Mouse (Mus musculus): ENCODE data around the gene Ralgds. TPM values are rescaled to one million over a fixed set of nuclear protein-coding genes. Genes with fewer than 3 reads are reported as not detected.

The Ralgds gene
- total and polyA plus RNA-seq, 3 experiments = 4.1 to 11.4 (median 6.6) TPM

DNA sequence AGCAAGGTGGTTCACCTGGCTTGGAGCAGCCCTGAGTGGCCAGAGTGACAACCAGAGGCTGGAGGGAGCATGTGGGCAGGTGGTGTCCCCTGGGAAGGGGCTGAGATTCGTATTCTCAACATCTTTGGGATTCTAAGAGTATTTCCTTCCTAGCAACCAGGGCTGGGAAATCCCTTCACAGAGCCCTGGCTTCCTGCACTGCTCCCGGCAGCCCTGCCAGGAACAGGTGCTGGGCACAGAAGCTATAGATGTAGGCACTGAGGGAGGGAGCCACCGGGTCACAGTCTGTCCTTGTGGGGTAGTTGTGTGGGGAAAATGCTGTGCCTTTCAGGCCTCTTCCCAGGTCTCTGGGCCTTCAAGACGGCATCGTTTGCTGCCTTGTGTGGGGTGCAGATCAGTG is 7.7 kb downstream of the Ralgds start:
- dilution Hi-C loops (cut with MboI; ENCODE audit: extremely low pct_ligation_motif_present, extremely low pct_unique_long_range_greater_than_20kb, low sequenced_read_pairs) = no loop called here

DNA sequence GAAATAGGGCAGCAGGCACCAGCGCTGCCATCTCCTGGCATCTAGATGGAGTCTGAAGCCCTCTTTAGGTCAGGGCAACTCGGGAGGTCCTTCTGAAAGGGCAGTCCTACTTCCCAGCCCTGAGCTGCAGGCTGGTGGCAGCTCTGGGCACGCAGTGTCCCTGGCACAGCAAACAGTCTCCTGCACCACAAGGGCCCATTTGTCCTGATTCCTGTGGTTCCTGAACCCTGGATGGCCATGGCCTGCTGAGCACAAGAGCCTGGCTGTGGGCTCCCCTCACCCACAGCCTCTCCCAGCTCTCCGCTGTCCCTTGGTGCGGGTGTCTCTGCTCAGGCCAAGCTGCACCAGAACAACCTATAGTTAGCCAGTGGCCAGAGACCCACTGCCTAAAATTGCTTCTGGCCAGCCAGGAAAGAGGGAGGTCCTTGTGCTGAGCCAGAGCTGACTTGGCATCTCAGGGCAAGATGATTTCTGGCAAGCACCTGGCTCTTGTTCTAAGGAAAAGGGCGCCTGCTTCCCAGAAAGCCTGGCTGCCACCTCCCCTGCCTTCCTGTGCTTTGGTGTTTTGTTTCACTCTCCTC is 8.7 kb downstream of the Ralgds start:
- Histone ChIP-seq H3K4me1 (ENCODE audit: control insufficient read depth in 1 of 2, insufficient read depth in 2 of 2) (peaks cover 49 to 83% of the 10 kb centered on the region in 2 experiments), H3K4me2 (ENCODE audit: insufficient read depth, low read depth, poor library complexity, severe bottlenecking) (no peak overlapping the region), H3K9me3 (replicated peaks; ENCODE audit: low read length) (no peaks in the 10 kb centered on the region), H3K79me2 (replicated peaks; ENCODE audit: control insufficient read depth, extremely low read depth, insufficient read depth, poor library complexity, severe bottlenecking) (no peaks in the 10 kb centered on the region), H3K27me3 (replicated peaks) (no peaks in the 10 kb centered on the region), H3K9ac (ENCODE audit: insufficient read depth, low read depth) (no peak overlapping the region), H3K36me3 (replicated peaks in 1 of 2; ENCODE audit: control insufficient read depth in 1 of 2, insufficient read depth in 1 of 2, low read length in 1 of 2) (peaks cover 0 to 6% of the 10 kb centered on the region in 2 experiments), H3K4me3 (replicated peaks in 1 of 3; ENCODE audit: low read depth in 2 of 3, low read length in 2 of 3, poor library complexity in 1 of 3) (no peak overlapping the region), H3K27ac (ENCODE audit: insufficient read depth, low read depth) (no peak overlapping the region)
- dilution Hi-C loops (cut with MboI; ENCODE audit: extremely low pct_ligation_motif_present, extremely low pct_unique_long_range_greater_than_20kb, low sequenced_read_pairs) = no loop called here
- DNase-seq (ENCODE audit: extremely low read depth) = no peak
- TF ChIP-seq PAX5 (IDR thresholded peaks at IDR 0.05; ENCODE audit: low read length) (no peak), JUND (conservative IDR thresholded peaks at IDR 0.05; ENCODE audit: low read depth, low read length) (no peak), UBTF (IDR thresholded peaks at IDR 0.05; ENCODE audit: low read depth, low read length) (no peak), MAX (IDR thresholded peaks at IDR 0.05; ENCODE audit: low read length) (no peak), MEF2A (IDR thresholded peaks at IDR 0.05; ENCODE audit: borderline replicate concordance, low read depth, low read length) (no peak), NRF1 (IDR thresholded peaks at IDR 0.05; ENCODE audit: low read depth, low read length) (no peak)
- in situ Hi-C loops (cut with MboI; ENCODE audit: low pct_ligation_motif_present, low pct_unique_long_range_greater_than_20kb, low sequenced_read_pairs) = no loop called here

More for the DNA sequence above, 7.7 kb downstream of the Ralgds start:
- no peak overlapping the region for H3K9ac ChIP-seq (ENCODE audit: insufficient read depth, low read depth)
- TF ChIP-seq MYC (IDR thresholded peaks at IDR 0.05; ENCODE audit: low read depth, low read length) = no peak
- no peak for TF ChIP-seq RCOR1 (conservative IDR thresholded peaks at IDR 0.05; ENCODE audit: low read depth, low read length)
- no peak for TF ChIP-seq JUND (conservative IDR thresholded peaks at IDR 0.05; ENCODE audit: low read depth, low read length)
- TF ChIP-seq ZMIZ1 (IDR thresholded peaks at IDR 0.05; ENCODE audit: low read depth, low read length) = no peak
- TF ChIP-seq MAZ (IDR thresholded peaks at IDR 0.05; ENCODE audit: low read depth, low read length) = no peak
- no peak for TF ChIP-seq CHD2 (IDR thresholded peaks at IDR 0.05; ENCODE audit: low read length)
- no peaks in the 10 kb centered on the region for H3K27me3 ChIP-seq (replicated peaks)
- peaks cover 41 to 74% of the 10 kb centered on the region in 2 experiments for H3K4me1 ChIP-seq (ENCODE audit: control insufficient read depth in 1 of 2, insufficient read depth in 2 of 2)
- H3K4me2 ChIP-seq (ENCODE audit: insufficient read depth, low read depth, poor library complexity, severe bottlenecking) = no peak overlapping the region
- H3K27ac ChIP-seq (ENCODE audit: insufficient read depth, low read depth) = no peak overlapping the region
- in situ Hi-C loops (cut with MboI; ENCODE audit: low pct_ligation_motif_present, low pct_unique_long_range_greater_than_20kb, low sequenced_read_pairs) = no loop called here
- no peak overlapping the region for H3K4me3 ChIP-seq (replicated peaks in 1 of 3; ENCODE audit: low read depth in 2 of 3, low read length in 2 of 3, poor library complexity in 1 of 3)
- DNase-seq (ENCODE audit: extremely low read depth) = no peak
- H3K79me2 ChIP-seq (replicated peaks; ENCODE audit: control insufficient read depth, extremely low read depth, insufficient read depth, poor library complexity, severe bottlenecking) = no peaks in the 10 kb centered on the region
- no peaks in the 10 kb centered on the region for H3K9me3 ChIP-seq (replicated peaks; ENCODE audit: low read length)
- peaks cover 0 to 9% of the 10 kb centered on the region in 2 experiments for H3K36me3 ChIP-seq (replicated peaks in 1 of 2; ENCODE audit: control insufficient read depth in 1 of 2, insufficient read depth in 1 of 2, low read length in 1 of 2)

DNA sequence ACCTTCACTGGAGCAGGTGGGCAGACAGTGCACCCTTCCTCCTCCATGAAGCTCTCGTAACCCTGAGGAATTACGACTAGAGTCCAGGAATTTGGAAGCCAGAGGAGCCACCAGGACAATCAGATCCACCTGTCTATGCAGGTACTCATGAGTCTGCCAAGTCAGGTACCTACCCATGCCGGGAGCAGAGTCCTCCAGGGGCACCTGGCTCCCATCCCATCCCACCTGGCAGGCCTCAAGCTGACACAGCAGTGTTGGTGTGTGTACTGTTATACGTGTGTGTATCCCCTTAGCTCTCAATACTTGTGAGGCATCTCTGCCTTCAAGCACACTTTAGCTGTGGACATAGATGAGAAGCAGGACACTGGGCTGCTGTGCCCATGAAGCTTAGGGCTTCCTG is 9.2 kb downstream of the Ralgds start:
- Histone ChIP-seq H3K9me3 (replicated peaks; ENCODE audit: low read length) (no peaks in the 10 kb centered on the region), H3K4me1 (ENCODE audit: control insufficient read depth in 1 of 2, insufficient read depth in 2 of 2) (peaks cover 49 to 84% of the 10 kb centered on the region in 2 experiments), H3K27me3 (replicated peaks) (no peaks in the 10 kb centered on the region), H3K4me3 (replicated peaks in 1 of 3; ENCODE audit: low read depth in 2 of 3, low read length in 2 of 3, poor library complexity in 1 of 3) (no peak overlapping the region), H3K79me2 (replicated peaks; ENCODE audit: control insufficient read depth, extremely low read depth, insufficient read depth, poor library complexity, severe bottlenecking) (no peaks in the 10 kb centered on the region), H3K9ac (ENCODE audit: insufficient read depth, low read depth) (no peak overlapping the region), H3K27ac (ENCODE audit: insufficient read depth, low read depth) (no peak overlapping the region), H3K36me3 (replicated peaks in 1 of 2; ENCODE audit: control insufficient read depth in 1 of 2, insufficient read depth in 1 of 2, low read length in 1 of 2) (peaks cover 0 to 6% of the 10 kb centered on the region in 2 experiments), H3K4me2 (ENCODE audit: insufficient read depth, low read depth, poor library complexity, severe bottlenecking) (no peak overlapping the region)
- in situ Hi-C loops (cut with MboI; ENCODE audit: low pct_ligation_motif_present, low pct_unique_long_range_greater_than_20kb, low sequenced_read_pairs) (no loop called here), dilution Hi-C loops (cut with MboI; ENCODE audit: extremely low pct_ligation_motif_present, extremely low pct_unique_long_range_greater_than_20kb, low sequenced_read_pairs) (no loop called here)
- DNase-seq (ENCODE audit: extremely low read depth) = no peak
- TF ChIP-seq ZKSCAN1 (IDR thresholded peaks at IDR 0.05; ENCODE audit: borderline replicate concordance, low read depth, low read length) (no peak), MAFK (IDR thresholded peaks at IDR 0.05; ENCODE audit: insufficient replicate concordance, low read length) (no peak), MXI1 (IDR thresholded peaks at IDR 0.05; ENCODE audit: low read depth, low read length) (no peak), E2F4 (IDR thresholded peaks at IDR 0.05; ENCODE audit: insufficient replicate concordance, low read depth, low read length) (no peak), USF1 (IDR thresholded peaks at IDR 0.05; ENCODE audit: low read depth, low read length) (no peak), ZMIZ1 (IDR thresholded peaks at IDR 0.05; ENCODE audit: low read depth, low read length) (no peak), CHD1 (IDR thresholded peaks at IDR 0.05; ENCODE audit: low read depth, low read length) (no peak), GABPA (IDR thresholded peaks at IDR 0.05; ENCODE audit: insufficient replicate concordance, low read depth, low read length) (no peak), MAX (IDR thresholded peaks at IDR 0.05; ENCODE audit: low read length) (no peak), MAZ (IDR thresholded peaks at IDR 0.05; ENCODE audit: low read depth, low read length) (no peak), ZC3H11A (IDR thresholded peaks at IDR 0.05; ENCODE audit: low read depth, low read length) (no peak), USF2 (conservative IDR thresholded peaks at IDR 0.05; ENCODE audit: low read depth, low read length) (no peak)

Measured in CH12.LX (cell line).